Mouse (Mus musculus) lung, postnatal 4 days (tissue): ENCODE measurements around the gene Gm45233.
"Not testable (repeated sequence)": the region's sequence is repeated elsewhere in the genome, so short reads cannot be mapped to it uniquely, and the experiment has no call there.

ENCODE experiments used
- DNase-seq, 2 experiments: peaks; one replicate each; pipeline ENCODE4 v3.0.0; 2021

Gene Gm45233

GRCm38 (mm10) chr7:43443917-43444293 lies at the start of gene Gm45233, which contains the start of gene Etfb:
Gene Gm45233 (plus strand): TSS chr7:43444128.
Gene Etfb (plus strand): TSS chr7:43444083.
- DNase-seq, result peak; percentile 96 to 98

- DNase-seq, result no peak
Observed at GRCm38 (mm10) chr7:43399501-43399900, 44.4 kb upstream of the Gm45233 start.

GRCm38 (mm10) chr7:43402718-43403117 lies 41.2 kb upstream of the Gm45233 start:
- DNase-seq, result no peak

DNA sequence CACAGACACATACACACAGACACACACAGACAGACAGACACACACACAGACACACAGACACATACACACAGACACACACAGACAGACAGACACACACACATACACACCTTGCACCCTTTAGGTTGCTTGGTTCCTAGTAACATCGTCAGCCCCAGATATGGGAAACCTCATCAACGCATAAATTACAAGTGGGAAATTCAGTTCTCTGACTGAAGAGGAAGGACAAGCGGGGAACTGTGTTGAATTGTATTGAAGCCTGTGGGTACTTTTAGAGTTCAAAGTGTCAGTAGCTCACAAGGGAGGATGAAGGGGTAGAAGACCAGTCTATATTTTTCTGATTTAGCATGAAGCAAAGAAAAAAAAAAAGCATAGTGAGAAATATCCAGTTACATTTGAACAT lies 36.4 kb upstream of the Gm45233 start:
- DNase-seq, result no peak

- no peak for DNase-seq
Observed at GRCm38 (mm10) chr7:43408131-43408553, 35.8 kb upstream of the Gm45233 start, which contains the start of gene Siglecg. Gene Siglecg (plus strand): TSS chr7:43408204.

DNA sequence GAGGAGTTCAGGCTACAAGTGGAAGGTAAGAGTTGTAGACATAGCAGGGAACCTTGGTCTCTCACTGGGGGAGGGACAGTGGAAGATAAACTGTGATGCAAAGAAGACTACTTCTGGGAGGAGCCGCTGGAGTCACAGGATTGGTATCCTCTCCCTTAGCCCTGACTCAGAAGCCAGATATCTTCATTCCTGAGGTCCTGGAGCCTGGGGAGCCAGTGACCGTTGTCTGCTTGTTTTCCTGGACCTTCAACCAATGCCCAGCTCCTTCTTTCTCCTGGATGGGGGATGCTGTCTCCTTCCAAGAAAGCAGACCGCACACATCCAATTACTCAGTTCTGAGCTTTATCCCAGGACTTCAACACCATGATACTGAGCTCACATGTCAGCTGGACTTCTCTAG lies 34.8 kb upstream of the Gm45233 start:
- no peak for DNase-seq

DNA sequence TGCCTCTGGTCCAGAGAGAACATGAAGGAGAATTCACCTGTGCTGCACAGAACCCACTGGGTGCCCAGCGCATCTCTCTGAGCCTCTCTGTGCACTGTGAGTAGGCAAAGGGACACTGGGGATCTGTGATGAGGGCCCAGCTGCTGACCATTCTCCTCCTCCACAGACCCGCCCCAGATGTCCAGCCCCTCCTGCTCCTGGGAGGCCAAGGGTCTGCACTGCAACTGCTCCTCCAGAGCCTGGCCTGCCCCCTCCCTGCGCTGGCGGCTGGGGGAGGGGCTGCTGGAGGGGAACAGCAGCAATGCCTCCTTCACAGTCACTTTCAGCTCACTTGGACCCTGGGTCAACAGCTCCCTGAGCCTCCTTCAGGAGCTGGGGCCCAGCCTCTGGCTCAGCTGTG lies 32.2 kb upstream of the Gm45233 start:
- DNase-seq, result not testable (repeated sequence)

GRCm38 (mm10) chr7:43417298-43417697 lies 26.6 kb upstream of the Gm45233 start:
- no peak for DNase-seq

- peak; percentile 79 to 88 for DNase-seq
Observed at GRCm38 (mm10) chr7:43422995-43423617, 20.8 kb upstream of the Gm45233 start.

DNA sequence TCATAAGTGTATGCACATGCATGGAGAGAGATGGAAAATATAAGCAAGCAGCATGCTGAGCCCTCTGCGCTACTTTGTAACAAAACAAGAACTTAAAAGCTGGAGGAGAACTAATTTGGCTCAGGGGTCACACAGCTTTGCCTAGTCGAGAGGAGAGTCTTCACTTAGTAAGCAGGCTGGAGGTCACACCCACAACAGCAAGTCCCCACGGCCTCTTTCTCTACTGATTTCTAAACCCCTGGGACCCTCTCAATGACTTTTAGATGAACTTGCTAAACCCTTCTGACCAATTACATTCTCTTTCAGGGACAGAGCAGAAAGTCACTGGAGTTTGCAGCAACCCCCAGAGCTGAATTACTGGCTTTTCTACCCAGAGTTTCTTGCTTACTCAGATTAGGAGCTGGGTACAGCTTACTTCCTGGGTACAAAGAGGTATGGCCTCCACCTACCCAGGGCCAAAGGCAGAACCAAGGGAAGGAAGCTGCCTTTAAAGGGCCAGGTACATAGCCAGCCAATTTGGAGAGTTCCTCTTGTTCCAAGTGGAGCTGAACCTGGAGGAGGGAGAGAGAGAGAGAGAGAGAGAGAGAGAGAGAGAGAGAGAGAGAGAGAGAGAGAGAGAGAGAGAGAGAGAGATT lies 19.8 kb upstream of the Gm45233 start:
- no peak for DNase-seq

- no peak for DNase-seq
Observed at GRCm38 (mm10) chr7:43427406-43427805, 16.5 kb upstream of the Gm45233 start, which contains the start of gene Lim2. Gene Lim2 (plus strand): TSS chr7:43427670.

DNA sequence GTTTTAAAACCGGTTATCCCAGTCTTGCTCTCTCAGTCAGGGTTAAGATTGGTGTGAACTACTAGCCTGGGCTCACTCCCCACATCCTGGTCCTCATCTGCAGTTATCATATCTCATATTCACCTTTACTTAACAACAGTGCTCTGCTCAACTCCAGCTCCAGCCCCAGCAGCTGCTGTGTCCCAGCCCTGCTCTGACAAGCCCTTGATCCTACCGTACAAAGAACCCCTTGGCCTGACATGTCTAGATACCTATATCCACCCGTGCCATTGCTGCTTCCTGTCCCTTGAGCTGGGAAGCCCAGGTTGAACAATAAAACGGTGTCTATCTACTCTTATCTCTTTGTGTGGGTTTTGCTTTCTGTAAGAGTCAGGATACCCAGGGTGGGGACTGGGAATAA lies 14.4 kb upstream of the Gm45233 start:
- no peak for DNase-seq

DNA sequence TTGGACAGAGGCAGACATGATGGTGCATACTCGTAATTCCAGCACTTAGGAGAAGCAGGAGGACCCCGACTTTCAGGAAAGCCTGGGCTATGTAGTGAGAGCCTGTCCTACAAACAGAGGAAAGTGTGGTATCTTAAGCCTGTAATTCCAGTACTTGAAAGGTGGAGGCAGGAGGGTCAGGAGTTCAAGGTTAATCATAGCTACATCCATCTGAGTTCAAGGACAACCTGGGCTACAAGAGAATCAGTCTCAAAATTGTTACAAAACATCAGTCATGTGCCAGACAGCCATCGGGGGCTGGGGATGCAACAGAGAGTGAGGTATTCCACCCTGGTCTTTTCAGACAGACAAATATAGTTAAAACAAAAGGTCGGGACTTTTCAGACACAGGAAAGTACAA lies 11.0 kb upstream of the Gm45233 start:
- no peak for DNase-seq

GRCm38 (mm10) chr7:43434676-43435075 lies 9.3 kb upstream of the Gm45233 start:
- no peak for DNase-seq

GRCm38 (mm10) chr7:43436341-43437255 lies 7.3 kb upstream of the Gm45233 start, which contains the start of gene Nkg7:
Gene Nkg7 (plus strand): TSS chr7:43437073.
- no peak for DNase-seq

GRCm38 (mm10) chr7:43438611-43439010 lies 5.3 kb upstream of the Gm45233 start:
- DNase-seq, result no peak

DNA sequence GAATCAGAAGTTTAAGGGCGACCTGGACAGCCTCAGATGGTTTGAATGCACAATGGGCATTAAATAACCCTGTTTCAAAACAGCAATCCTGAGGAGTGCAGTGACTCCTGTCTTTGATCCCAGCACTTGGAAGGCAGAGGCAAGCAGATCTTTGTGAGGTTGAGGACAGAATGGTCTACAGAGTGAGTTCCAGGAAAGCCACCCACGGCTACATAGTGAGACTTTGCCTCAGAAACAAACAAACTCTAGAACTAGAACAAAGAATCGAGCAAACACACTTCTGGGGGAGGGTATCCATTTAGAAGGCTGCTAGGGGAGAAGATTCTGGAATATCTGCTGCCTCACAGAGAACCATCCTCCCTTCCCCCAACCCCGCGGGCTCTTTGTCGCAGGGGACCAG lies 3.4 kb upstream of the Gm45233 start, which contains the start of gene Cldnd2:
TSS of gene Cldnd2 (plus strand) at position 301 of the 400 bp plus-strand sequence.
- no peak for DNase-seq

GRCm38 (mm10) chr7:43441071-43441470 lies 2.9 kb upstream of the Gm45233 start:
- no peak for DNase-seq

DNA sequence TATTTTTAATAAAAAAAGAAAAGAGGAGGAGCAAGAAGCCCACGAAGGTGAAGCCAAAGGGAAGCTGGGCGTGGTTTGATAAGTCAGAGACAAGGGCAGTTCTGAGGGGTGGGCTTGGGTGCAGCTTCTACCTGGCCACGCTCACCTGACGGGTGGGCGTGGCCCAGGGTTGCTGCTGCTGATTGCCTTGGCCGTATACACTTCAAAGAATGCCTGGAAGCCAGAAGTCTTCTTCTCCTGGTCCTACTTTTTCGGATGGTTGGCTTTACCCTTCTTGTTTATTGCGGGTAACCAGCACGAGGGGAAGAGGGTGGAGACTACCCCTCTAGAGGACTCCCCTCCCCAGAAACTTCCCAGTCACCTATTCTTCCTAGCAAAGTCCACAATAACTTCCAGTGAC lies 1.2 kb upstream of the Gm45233 start:
- no peak for DNase-seq

DNA sequence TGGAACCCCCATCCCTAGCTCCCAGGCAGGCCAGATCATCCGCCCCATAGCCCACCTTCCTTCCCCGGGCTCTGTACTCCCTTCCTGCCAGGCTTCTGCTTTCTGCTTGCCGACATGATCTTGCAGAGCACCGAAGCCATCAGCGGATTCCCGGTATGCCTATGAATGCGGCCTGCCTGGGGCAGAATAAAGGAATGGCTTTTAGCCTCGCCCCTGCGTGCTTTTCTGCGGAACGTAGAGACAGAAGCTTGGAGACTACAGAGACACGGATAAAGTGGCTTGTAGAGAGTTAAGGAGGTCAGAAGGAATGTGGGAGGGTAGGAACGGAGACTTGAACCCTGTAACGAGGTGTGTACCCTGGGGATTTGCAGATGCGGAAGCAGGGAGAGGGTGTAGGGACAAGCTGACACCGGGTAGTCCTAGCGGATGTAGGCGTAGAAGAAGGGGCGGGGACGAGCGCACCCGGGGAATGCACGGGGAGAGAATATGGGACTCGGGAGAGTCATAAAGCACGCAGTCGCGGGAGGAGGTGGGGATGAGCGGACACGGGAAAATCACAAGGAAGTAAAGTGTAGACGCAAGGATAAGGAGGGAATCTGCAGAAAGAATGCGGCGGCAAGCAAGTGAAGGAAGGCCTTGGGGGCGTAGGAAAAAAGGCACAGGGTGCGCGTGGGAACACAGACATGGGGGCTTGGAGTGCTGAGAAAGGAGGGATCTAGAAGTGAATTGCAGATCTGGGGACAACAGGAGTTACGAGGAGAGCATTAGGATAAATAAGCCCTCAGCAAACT lies 607 bp upstream of the Gm45233 start:
- peak; percentile 88 to 91 for DNase-seq

GRCm38 (mm10) chr7:43447801-43448200 lies 3.9 kb downstream of the Gm45233 start:
- peak in 1 of 2 experiments; percentile 42 for DNase-seq

DNA sequence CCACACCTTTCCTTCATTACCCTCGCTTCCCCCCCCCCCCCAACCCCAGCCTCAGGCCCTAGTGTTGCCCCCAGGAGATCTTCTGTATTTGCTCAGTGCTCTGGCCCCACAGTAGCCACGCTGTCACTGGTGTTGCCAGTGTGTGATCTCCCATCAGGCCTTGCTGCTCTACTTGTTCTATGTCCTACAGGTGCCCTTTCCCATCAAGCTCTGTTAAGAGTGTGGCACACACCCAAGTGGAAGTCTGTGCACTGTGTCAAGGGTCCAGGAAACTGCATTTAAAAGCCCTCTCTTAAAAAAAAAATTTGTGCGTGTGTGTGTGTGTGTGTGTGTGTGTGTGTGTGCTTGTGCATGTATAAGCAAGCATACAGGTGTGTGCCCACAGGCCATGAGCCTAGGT lies 4.3 kb downstream of the Gm45233 start:
- DNase-seq, result no peak
